Mouse (Mus musculus): ENCODE measurements around the gene Ankrd55. TPM values are rescaled to one million over a fixed set of nuclear protein-coding genes. Genes with fewer than 3 reads are reported as not detected.

Ankrd55 gene
- total RNA-seq, 1 experiment from 2014 or later = not detected

- no peak for ATAC-seq (replicated peaks; ENCODE audit: insufficient number of reproducible peaks, low FRiP score, low TSS enrichment, poor library complexity, severe bottlenecking)
Observed at GRCm38 (mm10) chr13:112363746-112364145, 75.5 kb downstream of the Ankrd55 start.

GRCm38 (mm10) chr13:112364698-112365097 is 76.4 kb downstream of the Ankrd55 start:
- no peak for ATAC-seq (replicated peaks; ENCODE audit: insufficient number of reproducible peaks, low FRiP score, low TSS enrichment, poor library complexity, severe bottlenecking)

- no peak for ATAC-seq (replicated peaks; ENCODE audit: insufficient number of reproducible peaks, low FRiP score, low TSS enrichment, poor library complexity, severe bottlenecking)
Observed at GRCm38 (mm10) chr13:112365303-112365702, 77.1 kb downstream of the Ankrd55 start.

GRCm38 (mm10) chr13:112365762-112366161 is 77.5 kb downstream of the Ankrd55 start:
- peak; percentile 95 for ATAC-seq (replicated peaks; ENCODE audit: insufficient number of reproducible peaks, low FRiP score, low TSS enrichment, poor library complexity, severe bottlenecking)

GRCm38 (mm10) chr13:112366321-112367029 is 78.2 kb downstream of the Ankrd55 start:
- ATAC-seq (replicated peaks; ENCODE audit: insufficient number of reproducible peaks, low FRiP score, low TSS enrichment, poor library complexity, severe bottlenecking) = no peak

- ATAC-seq (replicated peaks; ENCODE audit: insufficient number of reproducible peaks, low FRiP score, low TSS enrichment, poor library complexity, severe bottlenecking) = no peak
Observed at GRCm38 (mm10) chr13:112371729-112372128, 83.5 kb downstream of the Ankrd55 start.

- ATAC-seq (replicated peaks; ENCODE audit: insufficient number of reproducible peaks, low FRiP score, low TSS enrichment, poor library complexity, severe bottlenecking) = no peak
Observed at GRCm38 (mm10) chr13:112375766-112376165, 87.5 kb downstream of the Ankrd55 start.

- ATAC-seq (replicated peaks; ENCODE audit: insufficient number of reproducible peaks, low FRiP score, low TSS enrichment, poor library complexity, severe bottlenecking) = no peak
Observed at GRCm38 (mm10) chr13:112378782-112379305, 90.6 kb downstream of the Ankrd55 start.

GRCm38 (mm10) chr13:112381476-112381875 is 93.2 kb downstream of the Ankrd55 start:
- ATAC-seq (replicated peaks; ENCODE audit: insufficient number of reproducible peaks, low FRiP score, low TSS enrichment, poor library complexity, severe bottlenecking) = no peak

GRCm38 (mm10) chr13:112382457-112382856 is 94.2 kb downstream of the Ankrd55 start:
- no peak for ATAC-seq (replicated peaks; ENCODE audit: insufficient number of reproducible peaks, low FRiP score, low TSS enrichment, poor library complexity, severe bottlenecking)

- no peak for ATAC-seq (replicated peaks; ENCODE audit: insufficient number of reproducible peaks, low FRiP score, low TSS enrichment, poor library complexity, severe bottlenecking)
Observed at GRCm38 (mm10) chr13:112382956-112383355, 94.7 kb downstream of the Ankrd55 start.

- no peak for ATAC-seq (replicated peaks; ENCODE audit: insufficient number of reproducible peaks, low FRiP score, low TSS enrichment, poor library complexity, severe bottlenecking)
Observed at GRCm38 (mm10) chr13:112383941-112384659, 95.8 kb downstream of the Ankrd55 start.

- no peak for ATAC-seq (replicated peaks; ENCODE audit: insufficient number of reproducible peaks, low FRiP score, low TSS enrichment, poor library complexity, severe bottlenecking)
Observed at GRCm38 (mm10) chr13:112385040-112385439, 96.8 kb downstream of the Ankrd55 start.

GRCm38 (mm10) chr13:112386494-112387075 is 98.3 kb downstream of the Ankrd55 start:
- ATAC-seq (replicated peaks; ENCODE audit: insufficient number of reproducible peaks, low FRiP score, low TSS enrichment, poor library complexity, severe bottlenecking) = no peak; the same call in 1 of the 2 replicates

GRCm38 (mm10) chr13:112387279-112387678 is 99.0 kb downstream of the Ankrd55 start:
- no peak for ATAC-seq (replicated peaks; ENCODE audit: insufficient number of reproducible peaks, low FRiP score, low TSS enrichment, poor library complexity, severe bottlenecking)

- ATAC-seq (replicated peaks; ENCODE audit: insufficient number of reproducible peaks, low FRiP score, low TSS enrichment, poor library complexity, severe bottlenecking) = no peak
Observed at GRCm38 (mm10) chr13:112388176-112388575, 99.9 kb downstream of the Ankrd55 start.

GRCm38 (mm10) chr13:112390206-112390605 is 102.0 kb downstream of the Ankrd55 start:
- ATAC-seq (replicated peaks; ENCODE audit: insufficient number of reproducible peaks, low FRiP score, low TSS enrichment, poor library complexity, severe bottlenecking) = no peak

GRCm38 (mm10) chr13:112391354-112391753 is 103.1 kb downstream of the Ankrd55 start:
- no peak for ATAC-seq (replicated peaks; ENCODE audit: insufficient number of reproducible peaks, low FRiP score, low TSS enrichment, poor library complexity, severe bottlenecking)

GRCm38 (mm10) chr13:112393356-112393755 is 105.1 kb downstream of the Ankrd55 start:
- no peak for ATAC-seq (replicated peaks; ENCODE audit: insufficient number of reproducible peaks, low FRiP score, low TSS enrichment, poor library complexity, severe bottlenecking)
